8 mouse cellular contexts compared by ENCODE assay signal in the genomic region with DNA sequence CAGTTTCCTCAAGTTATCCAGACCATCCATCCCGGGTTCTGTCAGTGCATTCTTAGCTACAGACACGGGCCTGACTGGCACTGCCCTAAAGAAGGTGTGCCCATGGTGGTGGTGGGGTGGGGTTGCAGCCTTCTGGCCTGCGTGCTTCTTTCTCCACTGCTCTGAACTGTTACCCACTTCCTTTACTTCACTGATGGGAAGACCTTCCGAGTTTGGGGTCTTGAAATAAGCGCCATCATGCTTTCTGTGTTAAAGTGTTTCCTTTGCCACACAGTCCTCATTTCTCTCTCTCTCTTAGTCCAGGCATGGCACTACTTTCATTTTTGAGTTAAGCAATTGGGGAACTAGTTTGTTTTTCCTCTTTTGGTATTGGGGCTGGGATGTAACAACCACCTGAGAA. TPM values are rescaled to one million over a fixed set of nuclear protein-coding genes. Genes with fewer than 3 reads are reported as not detected.
DNase-seq lines count a peak whose midpoint lies in the region; ATAC-seq and TF ChIP-seq lines count a peak whose summit lies in the region.

No protein-coding gene starts in this region.

- peak overlapping the region; percentile 89 for H3K9ac ChIP-seq in midbrain, embryonic 16.5 days (ENCODE audit: low read depth, low read length)

- H3K27me3 ChIP-seq in midbrain, embryonic 16.5 days (ENCODE audit: control insufficient read depth, insufficient read depth, low read depth, low read length): no peaks in the 10 kb centered on the region

- no peaks in the 10 kb centered on the region for H3K36me3 ChIP-seq in midbrain, embryonic 16.5 days (ENCODE audit: control insufficient read depth, insufficient read depth, low read length)

- ATAC-seq in common myeloid progenitor, adult 5-6 weeks (replicated peaks; ENCODE audit: low read depth, poor library complexity, severe bottlenecking): peak; percentile 78
- ATAC-seq in midbrain, embryonic 16.5 days: peak; percentile 44

- H3K4me3 ChIP-seq in layer of hippocampus, adult 2 months: peak overlapping the region; percentile 88
- peak overlapping the region; percentile 85 for H3K4me3 ChIP-seq in midbrain, embryonic 16.5 days (ENCODE audit: low read depth, low read length)

- peak overlapping the region; percentile 94 for H3K27ac ChIP-seq in layer of hippocampus, adult 2 months
- H3K27ac ChIP-seq in midbrain, embryonic 16.5 days (ENCODE audit: low read length): no peak overlapping the region

- WGBS in midbrain, embryonic 16.5 days: 45% methylated on average over 5 of the region's 5 CpGs

- no peak for TF ChIP-seq CTCF in layer of hippocampus, adult 2 months (conservative IDR thresholded peaks at IDR 0.05)

- DNase-seq in layer of hippocampus, adult 2 months (ENCODE audit: low spot score in 2 of 2): no peak
- DNase-seq in layer of hippocampus, postnatal 14 days (ENCODE audit: low spot score in 2 of 2): no peak
- DNase-seq in induced T-regulatory cell, adult 2 months (ENCODE audit: low read depth): peak; percentile 32
- no peak for DNase-seq in layer of hippocampus, adult 11-12 months (ENCODE audit: low spot score)
- no peak for DNase-seq in adrenal gland, adult 18-20 months (ENCODE audit: low spot score in 2 of 2)
- DNase-seq in lung, postnatal 14 days: no peak

- H3K9me3 ChIP-seq in midbrain, embryonic 16.5 days (replicated peaks; ENCODE audit: control insufficient read depth, low read length, poor library complexity, severe bottlenecking): no peaks in the 10 kb centered on the region

- H3K4me1 ChIP-seq in midbrain, embryonic 16.5 days (ENCODE audit: control insufficient read depth, insufficient read depth, low read length): peaks cover 18% of the 10 kb centered on the region

- peak overlapping the region; percentile 63 for H3K4me2 ChIP-seq in midbrain, embryonic 16.5 days (ENCODE audit: low read length)

RNA-seq across cellular contexts. Expression of a gene that starts 1.3 kb away (rescaled TPM):
- 100 to 1,000 TPM in 1 of 2 experiments, 10 to 100 TPM in 1; 98.0 to 103 TPM for total RNA-seq in layer of hippocampus, adult 2 months (2021)
- total RNA-seq in layer of hippocampus, postnatal 14 days (2021): 100 to 1,000 TPM; 116 to 117 TPM
- total RNA-seq in common myeloid progenitor, adult 5-6 weeks (2017): 74.8 and 89.6 TPM in 2 replicates
- 68.9 and 70.6 TPM in 2 replicates for polyA plus RNA-seq in midbrain, embryonic 16.5 days (2015; fragmentation: Nextera tagmentation; extraction: Ambion mirVana)
- 10 to 100 TPM; 31.8 to 53.6 TPM for total RNA-seq in adrenal gland, adult 18-20 months (2021)

RNA-seq across cellular contexts. Expression of a gene that starts 54.8 kb away (rescaled TPM):
- total RNA-seq in layer of hippocampus, adult 2 months (2021): 100 to 1,000 TPM; 139 to 149 TPM
- 100 to 1,000 TPM; 158 to 160 TPM for total RNA-seq in layer of hippocampus, postnatal 14 days (2021)
- 503 and 530 TPM in 2 replicates for total RNA-seq in common myeloid progenitor, adult 5-6 weeks (2017)
- polyA plus RNA-seq in midbrain, embryonic 16.5 days (2015; fragmentation: Nextera tagmentation; extraction: Ambion mirVana): 407 and 417 TPM in 2 replicates
- 10 to 100 TPM; 66.4 to 81.6 TPM for total RNA-seq in adrenal gland, adult 18-20 months (2021)

RNA-seq across cellular contexts. Expression of a gene that starts 55.3 kb away (rescaled TPM):
- total RNA-seq in layer of hippocampus, adult 2 months (2021): 100 to 1,000 TPM; 499 to 537 TPM
- total RNA-seq in layer of hippocampus, postnatal 14 days (2021): 100 to 1,000 TPM; 544 to 550 TPM
- 1,806 and 1,849 TPM in 2 replicates for total RNA-seq in common myeloid progenitor, adult 5-6 weeks (2017)
- polyA plus RNA-seq in midbrain, embryonic 16.5 days (2015; fragmentation: Nextera tagmentation; extraction: Ambion mirVana): 1,316 and 1,531 TPM in 2 replicates
- 100 to 1,000 TPM; 553 to 646 TPM for total RNA-seq in adrenal gland, adult 18-20 months (2021)
